Mouse (Mus musculus): ENCODE data around the gene Stil.

Gene Stil

DNA sequence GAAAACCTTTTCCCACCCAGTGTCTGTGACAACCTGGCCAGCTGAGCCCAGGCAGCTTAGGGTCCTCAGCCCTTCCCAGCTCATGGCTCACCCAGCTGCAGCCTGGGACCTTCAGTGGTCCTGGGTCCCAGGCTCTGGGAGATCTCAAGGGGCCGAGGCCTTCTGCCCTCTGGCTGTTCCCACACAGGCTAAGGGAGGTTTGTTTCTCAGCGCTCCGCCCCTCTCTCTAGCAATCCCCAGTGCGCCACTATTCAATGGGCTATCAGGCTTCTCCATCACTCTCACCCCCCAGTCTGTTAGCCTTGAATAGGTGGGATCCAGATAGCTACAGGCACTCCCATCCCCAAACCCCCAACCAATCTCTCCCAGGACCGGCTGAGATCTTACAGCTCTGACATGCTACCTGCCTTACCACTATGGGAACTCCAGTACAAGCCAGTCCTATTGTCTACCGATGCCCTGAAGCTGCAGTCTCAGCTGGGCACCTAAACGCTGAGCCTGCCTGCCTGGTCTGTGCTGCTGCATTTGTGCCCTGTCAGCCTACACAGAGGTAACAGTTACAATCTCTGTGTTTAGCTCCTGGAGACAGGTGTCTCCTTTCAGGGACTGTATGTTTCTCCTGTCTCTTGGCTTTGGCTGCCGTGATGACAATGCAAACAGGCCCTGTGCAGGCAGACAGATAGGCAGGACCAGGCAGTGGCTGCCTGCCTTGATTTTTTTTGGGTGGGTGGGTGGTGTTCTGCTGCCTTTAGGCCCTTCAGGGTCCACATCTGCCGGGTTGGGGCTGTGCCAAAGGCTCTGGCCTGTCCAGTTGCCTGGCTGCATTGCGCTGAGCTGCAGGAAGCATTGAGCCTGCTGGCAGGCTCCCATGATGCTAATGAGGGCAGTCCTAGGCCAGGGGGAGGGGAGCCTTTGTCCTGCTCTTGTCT, 79.2 kb downstream of the Stil start:
- no peak for DNase-seq (ENCODE audit: low spot score in 2 of 2)

DNA sequence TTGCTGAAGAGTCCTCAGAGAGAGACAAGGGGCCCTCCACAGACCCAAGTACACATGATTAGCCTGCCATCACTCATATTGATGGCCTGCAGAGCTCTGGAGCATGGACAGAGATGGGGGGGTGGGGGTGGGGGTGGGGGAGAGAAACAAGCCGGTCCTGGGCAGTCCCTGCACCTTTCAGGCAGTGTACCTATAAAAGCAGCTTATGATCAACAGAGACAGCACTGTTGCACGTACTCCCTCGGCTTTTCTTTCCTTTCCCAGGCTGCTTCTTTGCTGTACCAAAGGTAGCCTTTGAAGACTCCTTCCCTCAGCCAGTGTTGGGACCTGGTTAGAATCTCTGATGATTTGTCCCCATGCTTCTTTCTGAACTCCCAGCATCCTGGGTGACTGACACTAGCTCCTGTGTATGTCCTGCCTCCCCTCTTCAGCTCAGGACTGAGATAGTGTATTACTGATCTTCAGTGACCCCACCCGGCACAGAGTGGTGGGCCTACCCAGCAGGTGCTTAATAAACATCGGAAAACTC, 79.9 kb downstream of the Stil start:
- DNase-seq (ENCODE audit: low spot score in 2 of 2) = no peak

DNA sequence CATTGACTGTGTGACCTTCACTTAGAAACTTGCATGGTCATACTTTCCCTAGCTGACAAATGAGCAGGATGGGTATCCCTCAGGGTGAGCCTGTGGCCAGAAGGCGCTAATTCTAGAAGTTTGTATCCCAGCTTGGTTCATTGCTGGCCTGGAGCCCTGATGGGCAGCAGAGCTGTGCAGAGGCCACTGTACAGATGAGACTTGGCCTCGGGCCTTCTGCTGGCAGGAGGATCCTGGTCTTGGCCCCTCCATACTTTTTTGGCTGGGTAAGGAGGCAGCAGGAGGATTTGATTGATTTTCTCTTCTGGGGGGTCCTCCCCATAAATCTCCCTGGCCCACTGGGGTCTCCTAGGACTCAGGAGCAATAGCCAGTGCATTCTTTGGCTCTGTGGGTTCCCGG, 83.1 kb downstream of the Stil start:
- no peak for DNase-seq (ENCODE audit: low spot score in 2 of 2)

DNA sequence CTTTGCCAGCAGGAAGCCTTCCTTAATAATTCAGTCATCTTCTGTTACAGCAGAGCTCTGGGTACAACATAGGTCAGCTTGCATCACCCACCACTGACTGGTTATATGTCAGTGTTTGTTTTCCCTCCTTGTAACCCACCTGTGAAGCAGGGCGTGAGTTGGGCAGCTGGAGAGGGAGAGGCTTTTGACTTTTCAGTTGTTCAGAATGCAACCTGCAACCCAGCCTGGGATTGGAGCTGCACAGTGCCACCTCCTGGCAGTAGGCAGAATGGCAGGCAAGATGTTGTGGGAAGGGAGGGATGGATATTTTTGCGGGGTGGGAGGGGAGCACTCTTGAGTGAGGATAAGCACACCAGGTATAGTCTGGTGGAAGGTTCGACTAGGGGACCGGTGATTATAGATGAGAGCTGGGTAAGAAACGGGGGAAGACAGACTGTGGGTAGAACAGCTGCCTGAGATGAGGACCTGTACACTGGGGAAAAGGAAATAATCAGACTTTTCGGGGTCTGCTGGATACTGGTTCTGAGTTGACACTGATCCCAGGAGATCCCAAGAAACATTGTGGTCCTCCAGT, 85.7 kb downstream of the Stil start:
- peak; percentile 65 to 87 for DNase-seq (ENCODE audit: low spot score in 2 of 2)

DNA sequence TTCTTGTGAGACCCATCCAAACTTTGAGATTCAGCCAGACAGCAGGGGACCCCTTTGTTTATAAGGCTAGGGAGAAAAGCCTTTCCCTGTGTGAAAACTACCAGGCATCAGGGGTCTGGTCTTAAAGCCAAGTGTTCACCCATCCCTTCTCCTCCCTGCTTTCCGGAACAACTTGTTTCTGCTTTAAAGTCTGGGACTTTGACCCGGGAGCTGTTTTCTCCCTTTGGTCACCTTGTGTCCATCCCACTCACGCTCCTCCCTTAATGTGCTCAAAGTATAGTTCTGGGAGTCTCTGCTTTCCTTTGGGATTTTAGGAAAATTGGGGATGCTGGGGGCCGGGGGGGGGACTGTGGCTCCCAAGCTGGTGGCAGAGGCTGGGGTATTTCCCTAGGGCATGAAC, 86.3 kb downstream of the Stil start:
- DNase-seq (ENCODE audit: low spot score in 2 of 2) = no peak

DNA sequence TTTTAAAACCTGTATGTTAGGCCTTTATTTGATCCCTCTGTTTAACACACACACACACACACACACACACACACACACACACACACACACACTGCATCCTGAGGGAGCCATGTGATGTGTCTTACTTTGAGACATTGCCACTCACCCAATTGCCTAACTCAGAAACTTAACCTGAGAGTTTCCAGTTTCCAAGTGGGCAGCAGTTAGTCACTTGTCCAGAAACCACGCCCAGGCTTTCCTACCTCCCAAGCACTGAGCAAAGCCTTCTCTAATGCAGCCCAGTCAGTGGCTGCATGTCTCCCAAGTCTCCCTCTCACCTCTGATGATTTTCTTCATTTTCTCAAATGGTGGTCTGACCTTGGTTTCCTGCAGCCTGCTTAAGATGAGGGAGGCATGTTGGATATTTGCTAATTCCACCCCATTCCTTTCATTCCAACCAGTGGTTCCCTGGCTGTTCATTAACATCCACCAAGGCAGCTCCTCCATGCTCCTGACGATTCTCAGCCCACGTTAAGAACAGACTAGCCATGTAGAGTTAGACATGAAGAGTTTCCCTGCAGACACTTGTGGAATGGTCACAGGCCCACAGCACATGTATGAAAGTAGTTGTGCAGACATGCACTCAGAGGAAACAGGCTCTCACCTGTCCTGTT, 86.9 kb downstream of the Stil start:
- DNase-seq (ENCODE audit: low spot score in 2 of 2) = no peak

DNA sequence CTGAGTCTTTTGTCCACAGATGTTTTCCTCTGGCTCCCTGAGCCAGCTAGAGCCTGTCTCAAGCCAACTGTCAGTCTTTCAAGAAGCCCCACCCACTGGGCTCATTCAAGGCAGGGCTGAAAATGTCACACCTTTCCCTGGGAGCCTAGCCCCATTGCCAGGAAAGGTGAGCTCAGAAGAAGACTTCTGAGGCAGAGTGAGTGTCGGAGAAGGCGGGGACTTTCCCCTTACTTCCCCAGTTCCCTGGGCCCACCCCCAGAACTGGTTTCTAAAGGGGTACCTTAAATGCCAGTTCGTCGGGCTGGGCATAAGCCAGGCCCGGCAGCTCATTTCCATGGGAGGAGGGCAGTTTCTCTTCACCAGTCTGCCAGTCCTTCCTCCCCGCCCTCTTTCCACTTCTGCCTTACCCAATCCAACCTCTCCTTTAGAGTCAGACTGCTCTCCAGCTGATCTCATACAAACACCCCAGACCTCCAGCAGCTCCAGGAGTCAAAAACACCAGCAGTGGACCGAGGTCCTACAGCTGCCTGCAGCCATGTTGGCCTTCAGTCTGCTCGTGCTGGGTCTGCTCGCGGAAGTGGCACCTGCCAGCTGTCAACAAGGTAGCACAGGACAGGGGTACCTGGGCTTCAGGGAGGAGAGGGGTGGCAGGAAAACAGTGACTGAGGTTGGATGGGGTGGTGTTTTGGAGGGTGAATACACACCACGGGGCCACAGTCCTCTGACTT, 88.8 kb downstream of the Stil start, which contains the start of gene Pdzk1ip1:
Gene Pdzk1ip1 (plus strand): TSS at position 98 of the 728 bp plus-strand sequence.
- DNase-seq (ENCODE audit: low spot score in 2 of 2) = peak in 1 of 2 experiments; percentile 55

DNA sequence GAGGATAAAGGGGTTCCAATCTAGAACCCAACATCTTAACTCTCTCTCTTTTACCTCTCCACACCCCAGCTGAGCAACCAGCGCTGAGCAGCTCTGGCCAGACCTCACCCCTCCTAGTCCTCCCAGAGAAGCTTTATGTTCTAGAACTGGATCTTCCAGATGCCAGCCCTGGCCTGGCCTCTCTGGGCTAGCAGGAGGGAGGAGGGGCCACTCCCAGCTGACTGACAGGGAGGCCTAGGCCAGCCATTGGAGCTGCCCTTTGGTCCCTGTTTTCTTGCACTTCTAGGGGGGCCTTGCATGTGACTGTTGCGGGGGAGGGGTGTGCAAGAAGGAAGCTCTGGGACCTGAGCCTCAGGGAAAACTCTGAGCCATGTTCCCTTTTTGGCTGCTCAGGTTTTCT, 90.6 kb downstream of the Stil start:
- peak in 1 of 2 experiments; percentile 66 for DNase-seq (ENCODE audit: low spot score in 2 of 2)

DNA sequence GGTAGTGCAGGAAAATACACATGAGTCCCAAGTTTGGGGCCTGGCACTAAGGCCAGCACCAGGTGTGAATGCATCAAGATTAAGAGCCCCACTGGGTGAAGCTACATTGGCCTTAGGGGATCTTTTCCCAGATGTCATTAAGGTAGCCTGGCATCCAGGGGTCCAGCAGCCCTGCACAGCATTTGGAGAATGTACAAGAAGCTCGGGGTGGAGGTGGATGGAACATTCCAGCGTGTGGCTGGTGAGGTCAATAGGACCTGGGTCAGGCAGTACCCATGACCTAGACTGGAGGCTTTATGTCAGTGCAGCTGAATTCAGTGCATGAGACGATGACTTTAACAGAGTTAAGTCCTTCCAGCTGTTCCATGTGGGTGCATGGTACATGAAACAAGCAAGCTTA, 91.8 kb downstream of the Stil start:
- DNase-seq (ENCODE audit: low spot score in 2 of 2) = peak in 1 of 2 experiments; percentile 55

Data from spleen, postnatal 4 days (tissue).